Mouse (Mus musculus): ENCODE data around the gene Tmem37. TPM values are rescaled to one million over a fixed set of nuclear protein-coding genes. Genes with fewer than 3 reads are reported as not detected.

Tmem37 gene
- polyA plus RNA-seq, 1 experiment from 2014 or later = 10.1 TPM

GRCm38 (mm10) chr1:120064036-120064682, 9.7 kb downstream of the Tmem37 start:
- Histone ChIP-seq H3K36me3 (replicated peaks; ENCODE audit: control insufficient read depth, insufficient read depth) (no peaks in the 10 kb centered on the region), H3K4me2 (replicated peaks) (no peak overlapping the region), H3K27ac (no peak overlapping the region), H3K9me3 (ENCODE audit: control insufficient read depth, low read length) (no peaks in the 10 kb centered on the region), H3K27me3 (ENCODE audit: control insufficient read depth, insufficient read depth, low read length) (no peaks in the 10 kb centered on the region), H3K9ac (no peak overlapping the region), H3K4me3 (replicated peaks; ENCODE audit: low read length) (no peak overlapping the region), H3K4me1 (replicated peaks; ENCODE audit: control insufficient read depth, insufficient read depth, low read length) (no peaks in the 10 kb centered on the region)
- DNase-seq (ENCODE audit: low spot score) (no peak), ATAC-seq (ENCODE audit: low FRiP score) (no peak)
- WGBS = 94% methylated on average over 11 of the region's 11 CpGs

DNA sequence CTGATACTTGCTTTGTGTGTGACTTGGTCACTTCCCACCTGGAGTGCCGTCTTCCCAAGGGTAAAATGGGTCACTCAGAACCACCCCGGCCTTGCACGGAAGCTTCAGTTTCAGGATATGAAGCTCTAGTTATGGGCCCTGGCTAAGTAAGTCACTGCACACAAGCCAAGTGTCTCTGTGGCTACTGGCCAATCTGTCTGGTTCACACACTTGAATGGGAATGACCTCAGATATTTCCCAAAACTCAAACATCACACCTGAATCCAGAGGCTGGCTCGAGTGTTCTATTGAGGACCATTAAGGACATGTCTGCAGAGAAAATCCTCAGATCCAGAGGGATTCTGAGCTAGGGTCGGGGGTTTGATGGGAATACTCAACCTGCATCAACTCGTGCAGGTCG, 11.6 kb downstream of the Tmem37 start:
- H3K4me1 ChIP-seq (replicated peaks; ENCODE audit: control insufficient read depth, insufficient read depth, low read length) = 0 out of 2 replicates have a peak, but pooled peaks cover 3% of the 10 kb centered on the region
- 94% methylated on average over 7 of the region's 7 CpGs for WGBS
- no peak for ATAC-seq (ENCODE audit: low FRiP score)
- H3K27ac ChIP-seq = no peak overlapping the region
- no peak overlapping the region for H3K4me3 ChIP-seq (replicated peaks; ENCODE audit: low read length)
- no peaks in the 10 kb centered on the region for H3K9me3 ChIP-seq (ENCODE audit: control insufficient read depth, low read length)
- no peaks in the 10 kb centered on the region for H3K36me3 ChIP-seq (replicated peaks; ENCODE audit: control insufficient read depth, insufficient read depth)
- no peaks in the 10 kb centered on the region for H3K27me3 ChIP-seq (ENCODE audit: control insufficient read depth, insufficient read depth, low read length)
- no peak overlapping the region for H3K9ac ChIP-seq
- DNase-seq (ENCODE audit: low spot score) = no peak
- H3K4me2 ChIP-seq (replicated peaks) = no peak overlapping the region

DNA sequence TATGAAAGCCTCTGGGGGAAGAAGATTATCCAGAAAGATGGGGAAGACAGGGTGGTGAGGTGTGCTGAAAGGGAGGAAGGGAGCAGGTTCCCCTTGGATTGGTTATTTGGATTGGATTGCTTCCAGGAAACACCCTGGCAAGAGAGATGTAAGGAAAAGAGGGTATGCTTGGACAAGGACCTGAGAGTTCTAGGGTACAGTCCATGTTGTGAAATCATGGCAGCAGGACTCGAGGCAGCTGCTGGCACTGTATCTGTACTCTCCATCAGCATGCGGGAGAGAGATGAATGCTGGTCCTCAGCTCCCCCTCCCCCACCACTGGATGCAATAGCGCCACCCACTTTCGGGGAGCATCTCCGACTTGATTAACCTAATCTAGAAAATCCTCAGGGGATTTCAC, 13.2 kb downstream of the Tmem37 start:
- H3K27ac ChIP-seq = no peak overlapping the region
- H3K9me3 ChIP-seq (ENCODE audit: control insufficient read depth, low read length) = no peaks in the 10 kb centered on the region
- DNase-seq (ENCODE audit: low spot score) = no peak
- no peaks in the 10 kb centered on the region for H3K27me3 ChIP-seq (ENCODE audit: control insufficient read depth, insufficient read depth, low read length)
- no peak for ATAC-seq (ENCODE audit: low FRiP score)
- WGBS = 77% methylated on average over 5 of the region's 5 CpGs
- no peak overlapping the region for H3K9ac ChIP-seq
- no peaks in the 10 kb centered on the region for H3K36me3 ChIP-seq (replicated peaks; ENCODE audit: control insufficient read depth, insufficient read depth)
- H3K4me3 ChIP-seq (replicated peaks; ENCODE audit: low read length) = no peak overlapping the region
- H3K4me2 ChIP-seq (replicated peaks) = no peak overlapping the region
- 0 out of 2 replicates have a peak, but pooled peaks cover 3% of the 10 kb centered on the region for H3K4me1 ChIP-seq (replicated peaks; ENCODE audit: control insufficient read depth, insufficient read depth, low read length)

DNA sequence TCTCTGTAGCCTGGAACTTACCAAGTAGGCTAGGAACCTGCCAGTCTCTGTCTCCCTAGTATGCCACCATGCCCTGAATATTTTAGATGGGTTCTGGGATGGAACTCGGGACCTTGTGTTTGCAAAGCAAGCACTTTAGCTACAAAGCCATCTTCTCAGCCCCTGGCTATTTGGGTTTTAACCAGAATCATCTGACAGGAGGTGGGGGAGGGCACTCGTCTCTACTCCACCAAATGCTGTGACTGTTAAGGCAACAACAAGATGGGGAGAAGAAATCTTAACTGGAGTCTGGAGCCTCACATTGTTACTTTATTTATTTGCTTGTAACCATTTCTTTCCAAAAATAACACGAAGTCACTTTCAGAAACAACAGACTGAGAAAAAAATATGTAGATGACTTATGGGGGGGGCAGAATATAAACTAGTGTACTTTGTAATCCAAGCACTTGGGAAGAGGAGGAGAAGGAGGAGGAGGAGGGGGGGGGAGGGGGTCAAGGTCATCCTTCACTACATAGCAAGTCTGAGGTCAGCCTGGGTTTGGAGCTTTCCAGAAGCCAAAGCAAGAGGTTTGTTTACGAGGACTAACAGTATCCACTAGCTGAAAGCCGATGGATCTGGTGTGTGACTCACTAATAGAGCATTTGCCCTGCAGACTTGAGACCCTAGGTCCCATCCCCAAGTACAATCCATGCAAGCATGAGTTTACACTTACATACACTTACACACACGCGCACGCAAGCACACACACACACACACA, 16.0 kb downstream of the Tmem37 start:
- WGBS = 88% methylated on average over 8 of the region's 8 CpGs
- Histone ChIP-seq H3K27ac (no peak overlapping the region), H3K27me3 (ENCODE audit: control insufficient read depth, insufficient read depth, low read length) (no peaks in the 10 kb centered on the region), H3K4me2 (replicated peaks) (no peak overlapping the region), H3K9me3 (ENCODE audit: control insufficient read depth, low read length) (no peaks in the 10 kb centered on the region), H3K9ac (no peak overlapping the region), H3K4me3 (replicated peaks; ENCODE audit: low read length) (no peak overlapping the region), H3K36me3 (replicated peaks; ENCODE audit: control insufficient read depth, insufficient read depth) (no peaks in the 10 kb centered on the region), H3K4me1 (replicated peaks; ENCODE audit: control insufficient read depth, insufficient read depth, low read length) (0 out of 2 replicates have a peak, but pooled peaks cover 3% of the 10 kb centered on the region)
- DNase-seq (ENCODE audit: low spot score) (no peak), ATAC-seq (ENCODE audit: low FRiP score) (no peak)

GRCm38 (mm10) chr1:120057044-120057443, 16.8 kb downstream of the Tmem37 start:
- ATAC-seq (ENCODE audit: low FRiP score) = no peak
- H3K4me1 ChIP-seq (replicated peaks; ENCODE audit: control insufficient read depth, insufficient read depth, low read length) = 0 out of 2 replicates have a peak, but pooled peaks cover 3% of the 10 kb centered on the region
- no peak for DNase-seq (ENCODE audit: low spot score)
- H3K9ac ChIP-seq = no peak overlapping the region
- H3K27ac ChIP-seq = no peak overlapping the region
- H3K36me3 ChIP-seq (replicated peaks; ENCODE audit: control insufficient read depth, insufficient read depth) = no peaks in the 10 kb centered on the region
- WGBS = 75% methylated on average over 14 of the region's 14 CpGs
- no peaks in the 10 kb centered on the region for H3K27me3 ChIP-seq (ENCODE audit: control insufficient read depth, insufficient read depth, low read length)
- no peak overlapping the region for H3K4me3 ChIP-seq (replicated peaks; ENCODE audit: low read length)
- no peak overlapping the region for H3K4me2 ChIP-seq (replicated peaks)
- H3K9me3 ChIP-seq (ENCODE audit: control insufficient read depth, low read length) = no peaks in the 10 kb centered on the region

DNA sequence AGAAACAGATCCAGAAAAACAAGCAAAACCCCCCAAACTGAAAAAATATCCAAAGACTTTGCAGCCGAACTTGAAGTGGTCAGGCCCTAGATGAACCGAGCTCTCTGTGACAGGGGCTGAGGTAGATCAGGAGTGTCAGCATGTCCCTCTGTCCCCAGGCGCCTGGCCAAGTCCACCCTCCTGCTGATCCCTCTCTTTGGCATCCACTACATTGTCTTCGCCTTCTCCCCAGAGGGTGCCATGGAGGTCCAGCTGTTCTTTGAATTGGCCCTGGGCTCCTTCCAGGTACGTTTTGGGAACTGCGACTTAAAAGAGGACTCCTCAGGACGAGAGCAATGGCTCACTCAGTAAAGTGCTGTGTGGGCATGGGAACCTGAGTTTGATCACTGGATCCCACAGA, 17.6 kb downstream of the Tmem37 start:
- H3K27ac ChIP-seq = no peak overlapping the region
- DNase-seq (ENCODE audit: low spot score) (no peak), ATAC-seq (ENCODE audit: low FRiP score) (no peak)
- H3K4me1 ChIP-seq (replicated peaks; ENCODE audit: control insufficient read depth, insufficient read depth, low read length) = 0 out of 2 replicates have a peak, but pooled peaks cover 3% of the 10 kb centered on the region
- WGBS = 59% methylated on average over 7 of the region's 7 CpGs
- no peak overlapping the region for H3K4me2 ChIP-seq (replicated peaks)
- no peak overlapping the region for H3K9ac ChIP-seq
- H3K27me3 ChIP-seq (ENCODE audit: control insufficient read depth, insufficient read depth, low read length) = no peaks in the 10 kb centered on the region
- H3K9me3 ChIP-seq (ENCODE audit: control insufficient read depth, low read length) = no peaks in the 10 kb centered on the region
- no peaks in the 10 kb centered on the region for H3K36me3 ChIP-seq (replicated peaks; ENCODE audit: control insufficient read depth, insufficient read depth)
- no peak overlapping the region for H3K4me3 ChIP-seq (replicated peaks; ENCODE audit: low read length)

DNA sequence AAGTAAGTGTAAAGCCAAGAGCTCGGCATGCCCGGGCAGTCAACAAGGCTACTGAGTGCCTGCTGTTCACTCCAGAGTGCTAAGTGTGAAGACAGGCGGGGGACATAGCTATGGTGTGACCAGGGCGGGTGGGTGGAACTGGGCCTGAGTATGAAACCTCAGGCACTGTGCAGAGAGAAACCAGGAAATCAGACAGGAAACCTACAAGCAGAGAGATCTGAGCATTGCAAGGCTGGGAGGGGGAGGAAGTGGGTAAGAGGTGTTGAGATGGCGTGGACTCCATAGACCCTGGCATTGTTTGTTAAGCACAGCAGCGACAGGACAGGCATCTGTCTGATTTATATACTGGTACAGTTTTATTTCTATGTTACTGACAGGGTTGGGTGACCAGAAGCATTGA, 18.4 kb downstream of the Tmem37 start:
- no peak overlapping the region for H3K9ac ChIP-seq
- WGBS = 85% methylated on average over 6 of the region's 6 CpGs
- ATAC-seq (ENCODE audit: low FRiP score) (no peak), DNase-seq (ENCODE audit: low spot score) (no peak)
- no peaks in the 10 kb centered on the region for H3K9me3 ChIP-seq (ENCODE audit: control insufficient read depth, low read length)
- H3K4me3 ChIP-seq (replicated peaks; ENCODE audit: low read length) = no peak overlapping the region
- no peaks in the 10 kb centered on the region for H3K36me3 ChIP-seq (replicated peaks; ENCODE audit: control insufficient read depth, insufficient read depth)
- H3K27me3 ChIP-seq (ENCODE audit: control insufficient read depth, insufficient read depth, low read length) = no peaks in the 10 kb centered on the region
- 0 out of 2 replicates have a peak, but pooled peaks cover 3% of the 10 kb centered on the region for H3K4me1 ChIP-seq (replicated peaks; ENCODE audit: control insufficient read depth, insufficient read depth, low read length)
- H3K4me2 ChIP-seq (replicated peaks) = no peak overlapping the region
- no peak overlapping the region for H3K27ac ChIP-seq

DNA sequence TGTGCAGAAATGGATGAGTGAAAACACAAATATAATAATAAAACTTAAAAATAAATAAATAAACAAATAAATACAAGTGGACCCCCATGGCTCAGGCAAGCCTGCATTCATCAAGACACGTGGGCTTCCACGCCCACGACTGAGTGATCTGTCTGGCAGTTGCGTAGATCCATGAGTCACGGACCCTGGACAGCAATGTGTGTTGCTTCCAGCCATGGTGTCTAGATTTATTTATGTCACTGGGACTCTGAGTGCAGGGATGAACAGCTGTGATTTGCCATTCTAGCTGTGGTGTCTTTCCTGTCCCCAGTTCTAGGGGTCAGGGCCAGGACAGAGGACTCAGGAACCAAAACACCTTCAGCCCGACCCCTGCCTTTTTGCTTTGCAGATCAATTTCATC, 18.9 kb downstream of the Tmem37 start:
- Histone ChIP-seq H3K4me3 (replicated peaks; ENCODE audit: low read length) (no peak overlapping the region), H3K36me3 (replicated peaks; ENCODE audit: control insufficient read depth, insufficient read depth) (no peaks in the 10 kb centered on the region), H3K9ac (no peak overlapping the region), H3K4me2 (replicated peaks) (no peak overlapping the region), H3K27ac (no peak overlapping the region), H3K27me3 (ENCODE audit: control insufficient read depth, insufficient read depth, low read length) (no peaks in the 10 kb centered on the region), H3K4me1 (replicated peaks; ENCODE audit: control insufficient read depth, insufficient read depth, low read length) (0 out of 2 replicates have a peak, but pooled peaks cover 3% of the 10 kb centered on the region), H3K9me3 (ENCODE audit: control insufficient read depth, low read length) (no peaks in the 10 kb centered on the region)
- WGBS = 87% methylated on average over 6 of the region's 6 CpGs
- DNase-seq (ENCODE audit: low spot score) (no peak), ATAC-seq (ENCODE audit: low FRiP score) (no peak)

DNA sequence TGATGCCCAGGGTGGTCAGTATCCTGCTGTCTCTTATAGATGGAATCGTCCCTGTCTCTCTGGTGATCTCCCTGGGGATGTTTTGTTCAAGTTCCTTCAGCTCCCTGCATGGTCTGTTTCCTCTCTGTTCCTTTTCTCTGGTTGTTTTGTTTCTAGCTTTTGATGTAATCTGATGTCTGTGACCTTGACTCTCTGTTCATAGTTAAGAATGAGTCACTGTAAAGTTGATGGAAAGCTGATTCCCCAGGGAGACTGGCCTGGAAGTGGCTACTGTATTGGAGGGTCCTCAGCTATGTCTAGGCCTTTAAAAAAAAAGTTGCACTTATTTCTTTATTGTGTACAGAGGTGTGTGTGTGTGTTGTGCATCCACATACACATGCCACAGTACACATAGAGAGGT, 22.8 kb downstream of the Tmem37 start:
- no peak overlapping the region for H3K9ac ChIP-seq
- H3K4me2 ChIP-seq (replicated peaks) = no peak overlapping the region
- no peaks in the 10 kb centered on the region for H3K4me1 ChIP-seq (replicated peaks; ENCODE audit: control insufficient read depth, insufficient read depth, low read length)
- no peak for DNase-seq (ENCODE audit: low spot score)
- no peaks in the 10 kb centered on the region for H3K9me3 ChIP-seq (ENCODE audit: control insufficient read depth, low read length)
- ATAC-seq (ENCODE audit: low FRiP score) = no peak
- no peak overlapping the region for H3K27ac ChIP-seq
- no peak overlapping the region for H3K4me3 ChIP-seq (replicated peaks; ENCODE audit: low read length)
- WGBS = 25% methylated on average over 1 of the region's 1 CpGs
- H3K27me3 ChIP-seq (ENCODE audit: control insufficient read depth, insufficient read depth, low read length) = no peaks in the 10 kb centered on the region
- no peaks in the 10 kb centered on the region for H3K36me3 ChIP-seq (replicated peaks; ENCODE audit: control insufficient read depth, insufficient read depth)
